8 mouse cellular contexts compared by ENCODE assay signal in genomic region chr1:55215185-55215813, GRCm38 (mm10). TPM values are rescaled to one million over a fixed set of nuclear protein-coding genes. Genes with fewer than 3 reads are reported as not detected.
DNase-seq lines count a peak whose midpoint lies in the region; ATAC-seq and TF ChIP-seq lines count a peak whose summit lies in the region.
"Had no signal": no experiment of that assay in that cellular context is flagged by ENCODE, and none has a peak within 500 bp of the region (broad histone marks: within the 10 kb centered on the region; RNA-seq: fewer than 3 reads in every experiment).

No protein-coding gene starts in this region.

- H3K4me1 ChIP-seq in small intestine, adult 2 months (ENCODE audit: control insufficient read depth, insufficient read depth, insufficient read length, low read length): peaks cover 17% of the 10 kb centered on the region; the same call in 1 of the 2 replicates
- H3K4me1 ChIP-seq in neural tube, embryonic 15.5 days: no peaks in the 10 kb centered on the region

- peak; percentile 95 for ATAC-seq in activated CD4-positive, CD25-positive, alpha-beta regulatory T cell, adult 4 months
- no peak for ATAC-seq in neural tube, embryonic 15.5 days (ENCODE audit: low FRiP score)
- no peak for ATAC-seq in erythroid progenitor cell, adult 5-6 weeks (replicated peaks; ENCODE audit: low FRiP score, poor library complexity, severe bottlenecking)

- H3K4me3 ChIP-seq in small intestine, adult 2 months (ENCODE audit: low read depth, low read length): no peak overlapping the region
- no peak overlapping the region for H3K4me3 ChIP-seq in neural tube, embryonic 15.5 days (replicated peaks)

- H3K36me3 ChIP-seq in small intestine, adult 2 months (ENCODE audit: control insufficient read depth, insufficient read depth, low read length): no peaks in the 10 kb centered on the region
- no peaks in the 10 kb centered on the region for H3K36me3 ChIP-seq in neural tube, embryonic 15.5 days

- no peaks in the 10 kb centered on the region for H3K27me3 ChIP-seq in small intestine, adult 2 months (ENCODE audit: control insufficient read depth, insufficient read depth, low read length)
- no peaks in the 10 kb centered on the region for H3K27me3 ChIP-seq in neural tube, embryonic 15.5 days (replicated peaks)

- no peak overlapping the region for H3K9ac ChIP-seq in neural tube, embryonic 15.5 days (replicated peaks)

- no peak overlapping the region for H3K4me2 ChIP-seq in neural tube, embryonic 15.5 days

- no peak for TF ChIP-seq POLR2A in small intestine, adult 2 months (IDR thresholded peaks at IDR 0.05; ENCODE audit: low read depth, low read length)

- WGBS in small intestine, adult 2 months: 52% methylated on average over 11 of the region's 11 CpGs
- WGBS in neural tube, embryonic 15.5 days: 62% methylated on average over 11 of the region's 11 CpGs

- DNase-seq in CD8-positive naive resting alpha-beta T cell, adult 2 months (ENCODE audit: low read depth in 2 of 2, low spot score in 2 of 2): peak; percentile 25 to 44
- DNase-seq in kidney, postnatal 14 days: peak; percentile 53
- no peak for DNase-seq in cerebellum, postnatal 36 days
- DNase-seq: cerebellum, postnatal 10 days had no signal

- H3K9me3 ChIP-seq in neural tube, embryonic 15.5 days (replicated peaks): no peaks in the 10 kb centered on the region

- TF ChIP-seq CTCF in small intestine, adult 2 months (IDR thresholded peaks at IDR 0.05; ENCODE audit: extremely low read depth, insufficient read length, insufficient replicate concordance, low read depth, low read length): no peak

- peak overlapping the region; percentile 7; the same call in 1 of the 2 replicates for H3K27ac ChIP-seq in small intestine, adult 2 months (ENCODE audit: insufficient read depth, low read depth, low read length)
- no peak overlapping the region for H3K27ac ChIP-seq in neural tube, embryonic 15.5 days (replicated peaks)

RNA-seq across cellular contexts. Expression of gene Rftn2, which starts 11.3 kb away (rescaled TPM):
- 1 to 10 TPM; 2.8 to 3.5 TPM for polyA plus RNA-seq in activated CD4-positive, CD25-positive, alpha-beta regulatory T cell, adult 4 months (2017; shearing (Covaris generic))
- 0.53 and 0.85 TPM in 2 replicates for polyA plus RNA-seq in small intestine, adult 2 months (2012; rRNA removed)
- polyA plus RNA-seq in neural tube, embryonic 15.5 days (2015; fragmentation: Nextera tagmentation; extraction: Ambion mirVana): 9.7 and 9.9 TPM in 2 replicates
- total RNA-seq in erythroid progenitor cell, adult 5-6 weeks (2015; ENCODE audit: low replicate concordance): not detected in 2 replicates
- not detected in 2 replicates for total RNA-seq in erythroid progenitor cell, adult 5-6 weeks (2017; ENCODE audit: low replicate concordance)

RNA-seq across cellular contexts. Expression of gene Mars2, which starts 21.7 kb away (rescaled TPM):
- polyA plus RNA-seq in activated CD4-positive, CD25-positive, alpha-beta regulatory T cell, adult 4 months (2017; shearing (Covaris generic)): 1 to 10 TPM; 2.6 to 2.7 TPM
- 1.4 and 1.7 TPM in 2 replicates for polyA plus RNA-seq in small intestine, adult 2 months (2012; rRNA removed)
- polyA plus RNA-seq in neural tube, embryonic 15.5 days (2015; fragmentation: Nextera tagmentation; extraction: Ambion mirVana): 2.4 and 2.5 TPM in 2 replicates
- 0.84 and 1.4 TPM in 2 replicates for total RNA-seq in erythroid progenitor cell, adult 5-6 weeks (2015; ENCODE audit: low replicate concordance)
- 2.7 and 3.7 TPM in 2 replicates for total RNA-seq in erythroid progenitor cell, adult 5-6 weeks (2017; ENCODE audit: low replicate concordance)

Comparison
In these comparisons a context has a peak if more than half of its experiments do, and no peak if none do; other contexts are left out.
1. DNase-seq: peak in CD8-positive naive resting alpha-beta T cell, adult 2 months (2 of 2) and kidney, postnatal 14 days (single experiment); none in cerebellum, postnatal 36 days (0 of 2).